Mouse (Mus musculus) heart, embryonic 10.5 days (tissue): ENCODE data around the gene Crmp1. TPM values are rescaled to one million over a fixed set of nuclear protein-coding genes. Genes with fewer than 3 reads are reported as not detected.

Experiments used
- DNase-seq: peaks from one replicate; pipeline ENCODE4 v3.0.0-alpha.2; 2017; ENCODE audit warnings: low spot score
- H3K27ac ChIP-seq: fragments of 300-500 bp; sonication (generic); 2 replicates; pipeline ENCODE4 v1.5.1; 2016; ENCODE audit warnings: mild to moderate bottlenecking
- H3K27me3 ChIP-seq: fragments of 300-500 bp; sonication (generic); 2 replicates; pipeline ENCODE4 v1.6.1; 2016; ENCODE audit warnings: mild to moderate bottlenecking; ENCODE audit not compliant: poor library complexity, insufficient read depth, severe bottlenecking
- H3K36me3 ChIP-seq: fragments of 300-500 bp; sonication (generic); 2 replicates; pipeline ENCODE4 v1.6.1; 2016; ENCODE audit warnings: mild to moderate bottlenecking, moderate library complexity
- H3K4me1 ChIP-seq: fragments of 300-500 bp; sonication (generic); 2 replicates; pipeline ENCODE4 v1.6.1; 2016; ENCODE audit warnings: mild to moderate bottlenecking
- H3K4me3 ChIP-seq: fragments of 300-500 bp; sonication (generic); 2 replicates; pipeline ENCODE4 v1.5.1; 2016; ENCODE audit warnings: mild to moderate bottlenecking, moderate library complexity
- H3K9me3 ChIP-seq: fragments of 300-500 bp; sonication (generic); 2 replicates; pipeline ENCODE4 v1.6.1; 2016; ENCODE audit warnings: mild to moderate bottlenecking, moderate library complexity
- WGBS: fragments of 180-500 bp; shearing (Covaris S2); methylation state at CpG from one replicate; pipeline ENCODE4 v1.1.7; 2016; 5-methylcytosine and 5-hydroxymethylcytosine counted together
- polyA plus RNA-seq: library from polyadenylated mRNA; unstranded; fragments of >200 nt; fragmentation: Nextera tagmentation; extraction: Ambion mirVana; gene quantifications from 2 replicates; pipeline ENCODE4 v1.2.1, GENCODE M21; 2016

Gene Crmp1
- polyA plus RNA-seq, 1 experiment from 2014 or later = 25.2 TPM

- no peak overlapping the region for H3K27ac ChIP-seq
- WGBS = 75% methylated on average over 6 of the region's 6 CpGs
- DNase-seq = no peak
- H3K9me3 ChIP-seq = no peaks in the 10 kb centered on the region
- H3K27me3 ChIP-seq = no peaks in the 10 kb centered on the region
- H3K36me3 ChIP-seq = no peaks in the 10 kb centered on the region
- no peaks in the 10 kb centered on the region for H3K4me1 ChIP-seq
- no peak overlapping the region for H3K4me3 ChIP-seq
Observed at GRCm38 (mm10) chr5:37263816-37264215, 22.1 kb downstream of the Crmp1 start.

- no peak for DNase-seq
- WGBS = 84% methylated on average over 11 of the region's 11 CpGs
- Histone ChIP-seq H3K36me3 (peaks cover 2% of the 10 kb centered on the region; the same call in 1 of the 2 replicates), H3K9me3 (no peaks in the 10 kb centered on the region), H3K4me1 (no peaks in the 10 kb centered on the region), H3K4me3 (no peak overlapping the region), H3K27ac (no peak overlapping the region), H3K27me3 (no peaks in the 10 kb centered on the region)
Observed at GRCm38 (mm10) chr5:37281021-37281420, 39.3 kb downstream of the Crmp1 start.

GRCm38 (mm10) chr5:37288374-37288773, 46.6 kb downstream of the Crmp1 start:
- H3K27me3 ChIP-seq = no peaks in the 10 kb centered on the region
- H3K4me1 ChIP-seq = no peaks in the 10 kb centered on the region
- H3K9me3 ChIP-seq = no peaks in the 10 kb centered on the region
- WGBS = 79% methylated on average over 3 of the region's 3 CpGs
- no peak for DNase-seq
- no peak overlapping the region for H3K27ac ChIP-seq
- 0 out of 2 replicates have a peak, but pooled peaks cover 3% of the 10 kb centered on the region for H3K36me3 ChIP-seq
- no peak overlapping the region for H3K4me3 ChIP-seq

GRCm38 (mm10) chr5:37289236-37289635, 47.5 kb downstream of the Crmp1 start:
- Histone ChIP-seq H3K9me3 (no peaks in the 10 kb centered on the region), H3K4me1 (no peaks in the 10 kb centered on the region), H3K36me3 (0 out of 2 replicates have a peak, but pooled peaks cover 3% of the 10 kb centered on the region), H3K27me3 (no peaks in the 10 kb centered on the region), H3K27ac (no peak overlapping the region), H3K4me3 (no peak overlapping the region)
- WGBS = 13% methylated on average over 3 of the region's 3 CpGs
- no peak for DNase-seq

GRCm38 (mm10) chr5:37290983-37291382, 49.2 kb downstream of the Crmp1 start:
- Histone ChIP-seq H3K4me1 (no peaks in the 10 kb centered on the region), H3K27me3 (no peaks in the 10 kb centered on the region), H3K9me3 (no peaks in the 10 kb centered on the region), H3K4me3 (no peak overlapping the region), H3K36me3 (0 out of 2 replicates have a peak, but pooled peaks cover 3% of the 10 kb centered on the region), H3K27ac (no peak overlapping the region)
- DNase-seq = no peak
- 56% methylated on average over 9 of the region's 9 CpGs for WGBS

- WGBS = 75% methylated on average over 10 of the region's 10 CpGs
- Histone ChIP-seq H3K27me3 (no peaks in the 10 kb centered on the region), H3K4me3 (no peak overlapping the region), H3K9me3 (no peaks in the 10 kb centered on the region), H3K36me3 (0 out of 2 replicates have a peak, but pooled peaks cover under 1% of the 10 kb centered on the region), H3K27ac (no peak overlapping the region), H3K4me1 (no peaks in the 10 kb centered on the region)
- DNase-seq = no peak
Observed at GRCm38 (mm10) chr5:37296717-37297116, 55.0 kb downstream of the Crmp1 start.

- Histone ChIP-seq H3K4me1 (no peaks in the 10 kb centered on the region), H3K27me3 (no peaks in the 10 kb centered on the region), H3K27ac (no peak overlapping the region), H3K9me3 (no peaks in the 10 kb centered on the region), H3K4me3 (no peak overlapping the region), H3K36me3 (no peaks in the 10 kb centered on the region)
- DNase-seq = no peak
- WGBS = 23% methylated on average over 7 of the region's 7 CpGs
Observed at GRCm38 (mm10) chr5:37298370-37298769, 56.6 kb downstream of the Crmp1 start.

- 80% methylated on average over 9 of the region's 9 CpGs for WGBS
- Histone ChIP-seq H3K27me3 (no peaks in the 10 kb centered on the region), H3K27ac (no peak overlapping the region), H3K4me3 (no peak overlapping the region), H3K36me3 (peaks cover 24% of the 10 kb centered on the region), H3K9me3 (no peaks in the 10 kb centered on the region), H3K4me1 (no peaks in the 10 kb centered on the region)
- no peak for DNase-seq
Observed at GRCm38 (mm10) chr5:37310026-37310425, 68.3 kb downstream of the Crmp1 start.

GRCm38 (mm10) chr5:37312980-37313722, 71.4 kb downstream of the Crmp1 start:
- no peak for DNase-seq
- Histone ChIP-seq H3K36me3 (peaks cover 46% of the 10 kb centered on the region), H3K27ac (no peak overlapping the region), H3K9me3 (peaks cover 6% of the 10 kb centered on the region; the same call in 1 of the 2 replicates), H3K4me3 (no peak overlapping the region), H3K4me1 (no peaks in the 10 kb centered on the region), H3K27me3 (no peaks in the 10 kb centered on the region)
- WGBS = 81% methylated on average over 12 of the region's 12 CpGs

GRCm38 (mm10) chr5:37318715-37319114, 77.0 kb downstream of the Crmp1 start:
- Histone ChIP-seq H3K36me3 (peaks cover 54% of the 10 kb centered on the region), H3K27ac (no peak overlapping the region)

GRCm38 (mm10) chr5:37320174-37320573, 78.4 kb downstream of the Crmp1 start:
- no peaks in the 10 kb centered on the region for H3K4me1 ChIP-seq
- no peak overlapping the region for H3K4me3 ChIP-seq
- no peak for DNase-seq
- no peaks in the 10 kb centered on the region for H3K27me3 ChIP-seq
- no peak overlapping the region for H3K27ac ChIP-seq
- 73% methylated on average over 3 of the region's 3 CpGs for WGBS
- peaks cover 50% of the 10 kb centered on the region for H3K36me3 ChIP-seq
- H3K9me3 ChIP-seq = peaks cover 6% of the 10 kb centered on the region

More at GRCm38 (mm10) chr5:37318715-37319114, 77.0 kb downstream of the Crmp1 start:
- no peaks in the 10 kb centered on the region for H3K27me3 ChIP-seq
- no peaks in the 10 kb centered on the region for H3K4me1 ChIP-seq
- no peak overlapping the region for H3K4me3 ChIP-seq
- peaks cover 6% of the 10 kb centered on the region; the same call in 1 of the 2 replicates for H3K9me3 ChIP-seq
- 81% methylated on average over 6 of the region's 6 CpGs for WGBS
- DNase-seq = no peak

GRCm38 (mm10) chr5:37320761-37321160, 79.0 kb downstream of the Crmp1 start:
- no peak for DNase-seq
- Histone ChIP-seq H3K4me1 (no peaks in the 10 kb centered on the region), H3K27ac (no peak overlapping the region), H3K36me3 (peaks cover 50% of the 10 kb centered on the region), H3K27me3 (no peaks in the 10 kb centered on the region), H3K4me3 (no peak overlapping the region), H3K9me3 (no peaks in the 10 kb centered on the region; the same call in 1 of the 2 replicates)
- 72% methylated on average over 4 of the region's 4 CpGs for WGBS

GRCm38 (mm10) chr5:37326675-37327074, 84.9 kb downstream of the Crmp1 start:
- no peak overlapping the region for H3K27ac ChIP-seq
- no peaks in the 10 kb centered on the region; the same call in 1 of the 2 replicates for H3K9me3 ChIP-seq
- WGBS = 70% methylated on average over 6 of the region's 6 CpGs
- peaks cover 31% of the 10 kb centered on the region for H3K36me3 ChIP-seq
- DNase-seq = no peak
- H3K4me1 ChIP-seq = no peaks in the 10 kb centered on the region
- H3K27me3 ChIP-seq = peaks cover 6% of the 10 kb centered on the region; the same call in 1 of the 2 replicates
- H3K4me3 ChIP-seq = no peak overlapping the region
